Mouse (Mus musculus) forebrain, embryonic 13.5 days (tissue): ENCODE measurements around the gene Gm5431. TPM values are rescaled to one million over a fixed set of nuclear protein-coding genes. Genes with fewer than 3 reads are reported as not detected.

Experiments
- ATAC-seq: fragments of 200-750 bp; cut with Nextera tagmentation; 2 replicates; pipeline ENCODE4 v1.8.0; 2017
- H3K27ac ChIP-seq: fragments of 300-500 bp; sonication (generic); 2 replicates; pipeline ENCODE4 v1.5.1; 2015; ENCODE audit warnings: inconsistent platforms, mild to moderate bottlenecking, moderate library complexity
- H3K27me3 ChIP-seq: fragments of 300-500 bp; sonication (generic); 2 replicates; pipeline ENCODE4 v1.6.1; 2015; ENCODE audit warnings: mild to moderate bottlenecking, inconsistent platforms
- H3K36me3 ChIP-seq: fragments of 300-500 bp; sonication (generic); 2 replicates; pipeline ENCODE4 v1.6.1; 2015; ENCODE audit warnings: mild to moderate bottlenecking, inconsistent platforms; ENCODE audit not compliant: poor library complexity, severe bottlenecking
- H3K4me1 ChIP-seq: fragments of 300-500 bp; sonication (generic); 2 replicates; pipeline ENCODE4 v1.6.1; 2015; ENCODE audit warnings: inconsistent platforms
- H3K4me2 ChIP-seq: fragments of 300-500 bp; sonication (generic); 2 replicates; pipeline ENCODE4 v1.6.1; 2015; ENCODE audit warnings: inconsistent platforms, mild to moderate bottlenecking, moderate library complexity
- H3K4me3 ChIP-seq: fragments of 300-500 bp; sonication (generic); 2 replicates; pipeline ENCODE4 v1.5.1; 2015; ENCODE audit warnings: mild to moderate bottlenecking, inconsistent platforms
- H3K9ac ChIP-seq: fragments of 300-500 bp; sonication (generic); 2 replicates; pipeline ENCODE4 v1.6.1; 2015; ENCODE audit warnings: mild to moderate bottlenecking, inconsistent platforms
- H3K9me3 ChIP-seq: fragments of 300-500 bp; sonication (generic); replicated peaks from 2 replicates; pipeline ENCODE4 v1.6.1; 2016; ENCODE audit warnings: inconsistent platforms
- WGBS: fragments of 180-500 bp; shearing (Covaris S2); methylation state at CpG from one replicate; pipeline ENCODE4 v1.1.7; 2015; 5-methylcytosine and 5-hydroxymethylcytosine counted together
- polyA plus RNA-seq: library from polyadenylated mRNA; unstranded; fragments of >200 nt; fragmentation: Nextera tagmentation; extraction: Ambion mirVana; gene quantifications from 2 replicates; pipeline ENCODE4 v1.2.1, GENCODE M21; 2015

Gene Gm5431
- polyA plus RNA-seq, 1 experiment from 2014 or later, result 0.08 TPM

DNA sequence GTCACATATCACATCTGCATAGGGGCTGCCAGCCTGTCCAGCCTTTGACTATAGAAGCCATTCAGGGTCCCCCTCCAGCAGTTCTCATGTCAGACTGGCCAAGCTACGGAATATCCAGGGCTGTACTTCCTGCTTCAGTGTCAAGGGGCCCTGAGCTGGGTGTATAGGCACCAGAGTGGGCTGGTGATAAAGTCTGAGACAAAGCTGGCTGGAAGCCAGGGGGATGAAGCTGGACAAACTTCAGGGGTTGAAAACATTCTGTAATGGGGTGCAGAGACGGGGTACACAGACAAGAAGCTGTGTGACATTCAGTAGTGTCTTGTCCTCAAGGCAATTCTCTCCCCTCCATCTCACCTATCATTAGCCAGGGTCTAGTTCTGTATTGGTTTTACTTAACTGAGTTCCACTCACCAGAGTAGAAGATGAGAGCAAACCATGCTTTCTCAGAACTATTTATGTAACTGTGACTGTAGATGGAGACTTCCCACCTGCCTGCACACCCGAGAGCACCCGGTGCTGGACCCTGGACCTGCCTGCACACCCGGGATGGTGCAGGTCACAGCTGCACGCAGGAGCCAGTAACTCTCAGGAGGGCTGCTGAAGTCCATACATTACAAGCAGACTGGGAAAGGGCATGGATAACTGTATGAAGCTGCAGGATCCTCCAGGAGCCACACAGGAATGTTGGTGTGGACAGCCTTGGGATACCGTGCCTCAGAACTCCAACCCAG lies 32.5 kb downstream of the Gm5431 start:
- Histone ChIP-seq H3K9ac (no peak overlapping the region), H3K36me3 (no peaks in the 10 kb centered on the region), H3K4me2 (no peak overlapping the region), H3K9me3 (no peaks in the 10 kb centered on the region), H3K4me1 (peaks cover 12% of the 10 kb centered on the region), H3K27me3 (peaks cover 11% of the 10 kb centered on the region), H3K27ac (no peak overlapping the region), H3K4me3 (no peak overlapping the region)
- WGBS, result 77% methylated on average over 7 of the region's 7 CpGs
- no peak for ATAC-seq

DNA sequence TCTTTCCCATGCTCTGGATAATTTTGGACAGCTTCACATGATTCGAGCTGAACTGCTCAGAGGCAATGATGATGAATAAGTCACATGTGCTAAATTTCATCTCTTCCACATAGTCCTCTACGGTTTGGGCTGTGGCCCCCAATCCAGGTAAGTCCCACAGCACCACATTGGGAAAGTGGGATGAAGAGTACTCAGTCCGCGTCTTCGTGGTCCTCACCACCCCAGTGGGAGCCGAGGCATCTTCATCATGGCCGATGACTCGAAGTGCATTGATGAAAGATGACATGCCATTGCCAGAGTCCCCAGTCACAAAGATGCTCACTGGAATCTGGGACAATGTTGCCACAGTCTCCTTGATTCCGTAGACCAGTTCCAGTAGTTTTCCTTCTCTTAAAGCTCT lies 35.5 kb downstream of the Gm5431 start:
- Histone ChIP-seq H3K36me3 (no peaks in the 10 kb centered on the region), H3K4me2 (no peak overlapping the region), H3K4me1 (peaks cover 3% of the 10 kb centered on the region), H3K9me3 (no peaks in the 10 kb centered on the region), H3K9ac (no peak overlapping the region), H3K4me3 (no peak overlapping the region), H3K27ac (no peak overlapping the region), H3K27me3 (no peaks in the 10 kb centered on the region)
- no peak for ATAC-seq
- 93% methylated on average over 9 of the region's 9 CpGs for WGBS

DNA sequence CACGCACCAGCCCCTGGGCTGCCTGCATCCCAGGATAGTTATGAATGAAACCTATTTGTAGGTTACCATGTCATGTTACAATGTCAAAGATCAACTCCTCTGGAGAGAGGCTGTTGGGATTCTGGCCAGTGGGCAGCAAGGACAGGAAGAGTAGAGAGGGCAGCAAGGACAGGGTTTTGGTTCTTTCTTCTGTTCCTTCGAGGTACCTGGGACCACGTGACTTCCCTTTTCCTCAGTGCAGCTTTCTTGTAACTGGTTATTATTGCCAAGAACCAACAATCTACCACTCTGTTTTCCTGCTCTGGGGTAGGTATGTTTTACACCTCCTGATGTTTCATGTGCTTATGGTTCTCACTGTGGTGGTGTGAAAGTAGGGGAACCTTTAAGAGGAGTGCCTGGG lies 38.2 kb downstream of the Gm5431 start:
- H3K9me3 ChIP-seq, result no peaks in the 10 kb centered on the region
- no peak for ATAC-seq
- H3K4me1 ChIP-seq, result 0 out of 2 replicates have a peak, but pooled peaks cover 1% of the 10 kb centered on the region
- no peak overlapping the region for H3K27ac ChIP-seq
- H3K4me3 ChIP-seq, result no peak overlapping the region
- H3K36me3 ChIP-seq, result no peaks in the 10 kb centered on the region
- H3K4me2 ChIP-seq, result no peak overlapping the region
- H3K27me3 ChIP-seq, result peaks cover 9% of the 10 kb centered on the region; the same call in 1 of the 2 replicates
- WGBS, result 84% methylated on average over 3 of the region's 3 CpGs
- H3K9ac ChIP-seq, result no peak overlapping the region

DNA sequence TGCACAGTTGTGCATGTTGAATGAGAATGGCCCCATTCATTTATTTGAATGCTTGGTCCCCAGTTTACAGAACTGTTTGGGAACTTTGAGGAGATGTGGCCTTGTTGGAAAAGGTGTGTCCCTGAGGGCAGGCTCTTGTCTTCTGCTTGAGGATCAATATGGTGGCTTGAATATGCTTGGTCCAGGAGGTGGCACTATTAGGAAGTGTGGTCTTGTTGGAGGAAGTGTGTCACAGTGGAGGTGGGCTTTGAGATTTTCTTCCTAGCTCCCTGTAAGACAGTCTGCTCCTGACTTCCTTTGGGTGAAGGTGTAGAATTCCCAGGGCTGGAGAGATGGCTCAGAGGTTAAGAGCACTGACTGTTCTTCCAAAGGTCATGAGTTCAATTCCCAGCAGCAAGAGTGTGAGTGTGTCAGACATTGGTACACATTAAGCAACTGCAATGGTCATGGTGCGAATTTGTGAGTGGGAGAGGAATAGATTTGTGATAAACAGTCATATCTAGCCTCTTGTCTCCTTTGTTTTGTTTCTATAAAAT lies 39.2 kb downstream of the Gm5431 start:
- H3K36me3 ChIP-seq, result no peaks in the 10 kb centered on the region
- 80% methylated on average over 1 of the region's 1 CpGs for WGBS
- no peak overlapping the region for H3K4me2 ChIP-seq
- no peak overlapping the region for H3K27ac ChIP-seq
- no peak for ATAC-seq
- no peaks in the 10 kb centered on the region for H3K9me3 ChIP-seq
- H3K27me3 ChIP-seq, result peaks cover 9% of the 10 kb centered on the region; the same call in 1 of the 2 replicates
- peaks cover 11% of the 10 kb centered on the region for H3K4me1 ChIP-seq
- H3K4me3 ChIP-seq, result no peak overlapping the region
- H3K9ac ChIP-seq, result no peak overlapping the region

DNA sequence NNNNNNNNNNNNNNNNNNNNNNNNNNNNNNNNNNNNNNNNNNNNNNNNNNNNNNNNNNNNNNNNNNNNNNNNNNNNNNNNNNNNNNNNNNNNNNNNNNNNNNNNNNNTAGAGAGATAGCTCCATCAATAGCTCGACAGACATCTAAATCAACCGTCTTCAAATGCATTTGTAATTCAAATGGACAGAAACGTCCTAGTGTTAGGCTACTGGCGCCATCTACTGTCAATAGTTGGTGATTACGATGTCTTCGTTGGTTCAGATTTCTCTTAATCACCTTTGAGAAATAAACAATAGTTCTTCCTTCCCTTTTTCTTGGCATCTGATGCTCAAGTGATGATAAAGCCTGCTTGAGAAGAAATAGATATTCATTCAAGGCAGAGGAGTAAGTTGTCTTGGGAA lies 43.0 kb downstream of the Gm5431 start:
- Histone ChIP-seq H3K27ac (no peak overlapping the region), H3K9me3 (no peaks in the 10 kb centered on the region), H3K9ac (peak overlapping the region; percentile 30; the same call in 1 of the 2 replicates), H3K27me3 (peaks cover 9% of the 10 kb centered on the region; the same call in 1 of the 2 replicates), H3K4me2 (peak overlapping the region; percentile 85), H3K4me3 (peak overlapping the region; percentile 61), H3K4me1 (peaks cover 26% of the 10 kb centered on the region), H3K36me3 (no peaks in the 10 kb centered on the region)
- 1% methylated on average over 6 of the region's 6 CpGs for WGBS
- no peak for ATAC-seq

DNA sequence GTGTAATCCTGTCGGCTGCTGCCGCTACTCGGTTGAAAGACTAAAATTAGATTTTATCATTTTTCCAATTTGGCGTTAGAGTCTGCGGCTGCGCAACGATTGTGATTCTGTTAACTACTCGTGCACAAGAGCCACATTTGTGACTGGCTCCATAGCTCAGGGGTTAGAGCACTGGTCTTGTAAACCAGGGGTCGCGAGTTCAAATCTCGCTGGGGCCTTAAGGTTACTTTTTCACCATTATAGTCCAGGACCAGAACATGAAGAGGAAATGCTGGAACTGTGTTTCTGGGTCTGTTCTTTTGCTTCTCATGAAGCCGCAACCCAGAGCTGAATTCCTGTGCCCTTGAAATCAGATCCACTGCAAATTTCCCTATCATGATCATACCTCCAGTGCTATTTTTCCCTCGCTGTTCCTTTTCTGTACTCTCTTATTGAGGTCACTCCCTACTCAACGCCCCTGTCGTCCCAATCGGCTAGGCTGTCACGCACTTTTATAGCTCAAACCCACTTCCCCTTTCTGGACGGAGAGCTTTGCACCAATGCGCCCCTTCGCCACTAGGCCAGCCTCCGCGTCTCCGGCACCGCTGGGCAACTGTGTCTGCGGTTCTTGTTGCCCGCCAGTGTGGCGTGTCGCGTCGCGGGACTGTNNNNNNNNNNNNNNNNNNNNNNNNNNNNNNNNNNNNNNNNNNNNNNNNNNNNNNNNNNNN lies 48.4 kb downstream of the Gm5431 start:
- Histone ChIP-seq H3K4me3 (peak overlapping the region; percentile 61), H3K4me1 (peaks cover 37% of the 10 kb centered on the region), H3K27ac (no peak overlapping the region), H3K27me3 (peaks cover 8% of the 10 kb centered on the region; the same call in 1 of the 2 replicates), H3K36me3 (no peaks in the 10 kb centered on the region), H3K9ac (peak overlapping the region; percentile 65), H3K9me3 (no peaks in the 10 kb centered on the region), H3K4me2 (peak overlapping the region; percentile 85)
- ATAC-seq, result peak; percentile 71
- WGBS, result under 1% methylated on average over 31 of the region's 31 CpGs

DNA sequence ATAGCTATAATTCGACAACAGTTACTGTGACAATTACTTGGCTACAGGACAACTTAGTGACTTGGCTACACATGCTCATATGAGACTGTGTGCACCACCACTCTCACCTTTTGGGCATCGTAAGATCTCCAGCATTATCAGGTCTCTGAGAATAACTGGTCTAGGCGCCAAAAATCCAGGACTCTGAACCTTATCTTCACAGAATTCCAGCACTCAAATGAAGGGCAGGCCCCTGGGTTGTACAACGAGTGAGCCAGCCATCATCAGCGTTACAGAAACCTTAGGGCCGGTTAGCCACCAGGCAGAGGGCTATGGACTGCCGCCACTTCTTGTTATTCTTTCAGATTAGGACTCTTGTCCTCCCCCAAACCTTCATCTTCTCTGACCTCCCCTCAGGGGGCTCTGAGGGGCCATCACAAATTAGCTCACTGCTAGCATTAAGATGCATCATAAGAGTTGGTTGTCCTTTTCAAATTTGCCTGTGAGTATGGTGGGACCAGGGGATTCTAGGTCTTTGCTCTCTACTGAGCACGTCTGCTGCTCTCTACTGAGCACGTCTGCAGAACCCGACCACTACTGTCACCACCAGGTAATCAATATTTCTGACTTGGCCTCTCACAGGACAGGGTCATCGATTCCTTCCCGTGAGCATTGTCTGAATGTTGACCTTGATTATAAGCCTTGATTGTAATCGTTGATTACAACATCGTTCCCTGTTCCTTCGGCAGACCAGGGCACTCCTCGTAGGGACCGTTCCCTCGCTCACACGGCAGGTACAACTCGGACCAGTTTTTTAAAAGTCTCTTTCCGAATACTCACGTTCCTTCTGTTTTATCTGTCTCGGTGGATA lies 49.2 kb downstream of the Gm5431 start:
- ATAC-seq, result peak; percentile 9
- Histone ChIP-seq H3K9ac (peak overlapping the region; percentile 65), H3K36me3 (no peaks in the 10 kb centered on the region), H3K27me3 (peaks cover 10% of the 10 kb centered on the region; the same call in 1 of the 2 replicates), H3K27ac (no peak overlapping the region), H3K4me2 (peak overlapping the region; percentile 85), H3K9me3 (no peaks in the 10 kb centered on the region), H3K4me1 (peaks cover 29% of the 10 kb centered on the region), H3K4me3 (peak overlapping the region; percentile 61)
- WGBS, result 7% methylated on average over 23 of the region's 23 CpGs

DNA sequence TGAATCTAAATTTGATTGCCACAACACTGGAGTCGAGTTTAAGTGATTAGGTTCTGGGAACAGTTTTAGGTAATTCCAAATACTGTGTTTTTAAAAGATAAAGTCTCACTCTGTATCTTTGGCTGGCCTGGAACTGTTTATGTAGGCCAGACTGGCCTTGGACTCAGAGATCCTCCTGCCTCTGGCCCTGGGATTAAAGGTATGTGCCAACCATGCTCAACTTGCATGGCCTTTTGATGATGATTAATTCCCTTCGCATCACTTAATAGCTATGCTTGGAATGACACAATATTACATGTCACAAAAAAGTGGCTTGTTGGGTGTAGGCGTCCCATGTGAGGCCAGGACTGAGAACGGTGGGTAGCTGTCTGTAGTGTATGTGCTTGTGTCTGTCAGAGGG lies 49.8 kb downstream of the Gm5431 start:
- H3K36me3 ChIP-seq, result no peaks in the 10 kb centered on the region
- H3K27me3 ChIP-seq, result peaks cover 10% of the 10 kb centered on the region; the same call in 1 of the 2 replicates
- peaks cover 26% of the 10 kb centered on the region for H3K4me1 ChIP-seq
- no peak overlapping the region for H3K9ac ChIP-seq
- ATAC-seq, result no peak
- H3K4me2 ChIP-seq, result peak overlapping the region; percentile 85; the same call in 1 of the 2 replicates
- WGBS, result 75% methylated on average over 4 of the region's 4 CpGs
- peak overlapping the region; percentile 61; the same call in 1 of the 2 replicates for H3K4me3 ChIP-seq
- no peaks in the 10 kb centered on the region for H3K9me3 ChIP-seq
- H3K27ac ChIP-seq, result no peak overlapping the region

DNA sequence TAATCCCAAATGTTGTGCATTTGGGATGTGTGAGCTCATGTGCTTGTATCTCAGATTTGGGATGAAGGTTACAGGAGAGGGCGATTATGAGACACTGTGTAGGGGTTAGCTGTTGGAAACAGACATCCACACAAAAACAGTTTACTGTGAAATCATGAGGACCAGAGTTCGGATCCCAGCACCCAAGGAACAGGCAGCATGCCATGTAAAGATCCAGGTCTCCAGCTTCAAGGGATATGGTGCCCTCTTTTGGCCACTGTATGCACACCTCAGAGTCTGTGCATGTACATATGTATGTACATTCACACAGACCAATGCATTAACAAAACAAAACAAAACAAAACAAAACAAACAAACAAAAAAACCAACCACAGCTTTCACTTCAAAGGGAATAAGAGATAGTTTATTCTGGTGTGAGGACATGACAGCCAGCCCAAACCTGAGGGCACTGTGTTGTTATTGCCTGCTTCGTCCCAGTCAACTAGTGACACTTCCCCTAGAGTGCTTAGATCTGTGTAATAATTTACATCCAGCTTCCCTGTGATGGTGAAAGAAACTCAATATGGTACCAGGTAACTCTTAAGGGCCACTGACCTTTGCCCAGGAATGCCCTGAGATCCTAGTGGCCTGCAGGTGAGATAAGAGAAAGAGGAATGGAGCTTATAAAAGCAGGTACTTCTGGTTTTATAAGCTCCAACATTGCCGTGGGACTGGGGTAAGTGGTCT lies 50.6 kb downstream of the Gm5431 start:
- no peaks in the 10 kb centered on the region for H3K36me3 ChIP-seq
- no peak overlapping the region for H3K27ac ChIP-seq
- 79% methylated on average over 4 of the region's 4 CpGs for WGBS
- H3K4me1 ChIP-seq, result peaks cover 26% of the 10 kb centered on the region
- H3K9ac ChIP-seq, result no peak overlapping the region
- H3K9me3 ChIP-seq, result no peaks in the 10 kb centered on the region
- no peak overlapping the region for H3K4me2 ChIP-seq
- no peak for ATAC-seq
- peaks cover 10% of the 10 kb centered on the region; the same call in 1 of the 2 replicates for H3K27me3 ChIP-seq
- no peak overlapping the region for H3K4me3 ChIP-seq

DNA sequence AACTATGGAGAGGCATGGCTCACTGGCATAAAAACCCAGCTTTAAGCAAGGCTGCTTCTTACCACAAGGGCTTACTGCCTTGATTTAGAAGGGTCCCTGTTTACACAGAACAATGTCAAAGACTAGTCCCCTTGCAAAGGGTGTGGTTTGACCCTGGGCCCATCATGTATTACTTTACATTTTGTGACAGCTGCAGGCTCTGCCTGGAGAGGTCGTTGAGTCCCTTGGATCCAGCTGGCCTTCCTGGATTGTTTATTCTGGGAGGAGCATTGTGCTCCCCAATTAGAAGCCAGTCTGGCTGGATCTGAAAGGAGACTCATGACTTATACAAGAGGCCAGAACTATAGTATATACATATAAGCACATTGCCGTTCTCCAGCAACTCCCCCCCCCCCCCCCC lies 51.8 kb downstream of the Gm5431 start:
- peaks cover 26% of the 10 kb centered on the region for H3K4me1 ChIP-seq
- ATAC-seq, result no peak
- peaks cover 10% of the 10 kb centered on the region; the same call in 1 of the 2 replicates for H3K27me3 ChIP-seq
- no peaks in the 10 kb centered on the region for H3K36me3 ChIP-seq
- no peaks in the 10 kb centered on the region for H3K9me3 ChIP-seq
- H3K4me3 ChIP-seq, result no peak overlapping the region
- H3K9ac ChIP-seq, result no peak overlapping the region
- 59% methylated on average over 2 of the region's 2 CpGs for WGBS
- H3K27ac ChIP-seq, result no peak overlapping the region
- H3K4me2 ChIP-seq, result no peak overlapping the region

DNA sequence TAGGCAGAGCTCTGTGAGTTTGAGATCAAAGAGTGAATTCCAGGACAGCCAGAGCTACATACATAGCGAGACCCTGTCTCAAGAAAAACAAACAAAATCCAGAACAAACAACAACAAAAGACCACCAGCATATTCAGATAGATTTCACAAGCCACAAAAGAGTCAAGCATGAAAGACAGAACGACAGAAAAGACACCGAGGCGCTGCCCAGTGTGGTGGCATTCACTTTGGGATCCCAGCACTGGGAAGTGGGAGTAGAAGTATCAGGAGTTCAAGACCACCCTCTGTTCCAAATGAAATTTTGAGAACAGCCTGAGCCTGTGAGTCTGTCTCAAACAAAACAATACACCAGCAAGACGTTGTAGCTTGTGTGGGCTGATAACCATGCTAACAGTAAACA lies 55.1 kb downstream of the Gm5431 start:
- no peaks in the 10 kb centered on the region for H3K9me3 ChIP-seq
- H3K4me2 ChIP-seq, result no peak overlapping the region
- H3K27me3 ChIP-seq, result peaks cover 10% of the 10 kb centered on the region
- WGBS, result 66% methylated on average over 5 of the region's 5 CpGs
- no peaks in the 10 kb centered on the region for H3K36me3 ChIP-seq
- no peak for ATAC-seq
- H3K27ac ChIP-seq, result no peak overlapping the region
- no peak overlapping the region for H3K4me3 ChIP-seq
- no peak overlapping the region for H3K9ac ChIP-seq
- H3K4me1 ChIP-seq, result no peaks in the 10 kb centered on the region
